Mouse (Mus musculus) gastrocnemius, postnatal 36 days (tissue): ENCODE data around the gene Ppib. TPM values are rescaled to one million over a fixed set of nuclear protein-coding genes. Genes with fewer than 3 reads are reported as not detected.

ENCODE experiments used
- DNase-seq, 2 experiments: peaks; one replicate each; pipeline ENCODE4 v3.0.0; 2022
- intact Hi-C: fragments of 180-260 bp; cut with DNase I; formaldehyde crosslinking; loops from one replicate; pipeline ENCODE4 v1.15.1; 2025
- total RNA-seq, 2 experiments: library from RNA; stranded (reverse); gene quantifications; 2 replicates each; pipeline ENCODE4 v1.2.3; 2021

Gene Ppib
- total RNA-seq, 2 experiments from 2014 or later = 43.8 to 49.4 TPM

DNA sequence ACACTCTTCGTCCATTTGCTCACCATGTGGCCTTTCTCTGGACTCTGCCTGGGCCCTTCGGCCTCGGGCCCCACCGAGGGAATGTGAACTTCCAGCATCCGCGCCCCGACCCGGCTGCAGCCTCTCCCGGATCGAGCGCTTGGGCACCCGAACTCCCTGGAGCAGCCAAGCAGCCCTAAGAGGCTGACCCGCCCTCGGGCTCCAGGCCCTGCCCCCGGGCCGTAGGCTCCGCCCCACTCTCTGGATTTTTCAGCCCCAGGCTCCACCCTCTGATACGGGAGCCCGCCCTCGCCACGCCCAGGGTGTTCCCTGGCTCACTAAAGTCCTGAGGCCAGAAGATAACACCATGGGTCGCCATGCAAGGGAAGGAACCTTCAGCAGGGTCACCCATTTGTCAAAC, 9.6 kb downstream of the Ppib start, which contains the start of gene Snx22:
Gene Snx22, minus strand, starts transcription at position 137 of the 400 bp plus-strand sequence.
- intact Hi-C loops = no loop called here
- DNase-seq = peak; percentile 79 to 85

DNA sequence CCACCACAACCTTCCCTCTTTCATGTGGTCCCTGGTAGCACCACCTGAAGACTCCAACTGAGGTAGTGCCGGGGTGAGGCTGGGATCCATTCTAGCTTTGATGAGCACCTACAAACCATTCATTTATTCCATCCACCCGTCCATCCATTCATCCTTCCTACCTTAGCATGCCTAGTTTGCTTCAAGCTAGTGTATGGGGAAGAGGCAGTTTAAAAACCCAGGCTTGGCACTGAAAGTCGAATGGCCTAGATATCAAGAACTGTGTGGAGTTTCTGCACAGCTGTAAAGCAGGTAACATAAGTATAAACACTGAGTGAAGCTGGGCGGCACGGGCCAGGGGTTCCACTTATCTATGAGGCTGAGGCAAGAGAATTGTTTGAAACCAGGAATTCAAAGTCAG, 10.1 kb downstream of the Ppib start:
- no peak for DNase-seq
- intact Hi-C loops = no loop called here

DNA sequence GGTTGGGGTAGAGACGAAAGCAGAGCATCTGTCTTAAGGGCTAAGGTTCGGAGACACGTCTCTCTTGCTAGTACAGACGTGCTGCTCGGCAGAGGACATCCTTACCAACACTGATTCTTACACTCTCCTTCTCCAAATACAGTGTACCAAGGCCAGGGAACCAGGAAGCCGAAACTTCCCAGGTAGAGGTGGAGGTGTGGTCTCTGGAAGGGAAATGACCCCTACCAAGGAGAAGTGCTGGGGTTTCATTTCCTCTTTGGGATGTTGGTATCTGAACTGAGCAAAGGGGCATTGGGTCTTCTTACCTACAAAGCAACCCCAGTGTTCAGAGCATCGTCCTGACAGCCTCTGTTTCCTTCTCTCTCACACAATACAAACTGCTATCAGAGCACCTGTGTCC, 12.7 kb downstream of the Ppib start:
- DNase-seq = no peak
- intact Hi-C loops = no loop called here

DNA sequence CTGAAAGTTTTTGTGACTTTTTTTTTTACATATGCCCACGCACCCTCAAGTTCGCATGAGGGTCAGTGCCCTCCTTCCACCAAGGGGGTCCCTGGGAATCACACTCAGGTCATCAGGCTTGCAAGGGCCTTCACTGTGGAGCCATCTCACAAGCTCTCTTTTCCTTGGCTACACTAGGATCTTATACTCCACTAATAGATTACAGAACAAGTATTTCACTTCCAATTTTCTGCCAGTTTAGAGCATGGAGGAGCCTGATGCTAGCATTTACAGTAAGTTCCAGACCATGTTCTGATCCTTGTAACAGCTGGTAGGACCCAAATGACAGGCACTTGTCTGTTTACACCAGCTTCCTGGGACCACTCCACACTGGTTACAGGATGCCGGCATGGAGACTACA, 18.1 kb downstream of the Ppib start:
- intact Hi-C loops = no loop called here
- DNase-seq = no peak

DNA sequence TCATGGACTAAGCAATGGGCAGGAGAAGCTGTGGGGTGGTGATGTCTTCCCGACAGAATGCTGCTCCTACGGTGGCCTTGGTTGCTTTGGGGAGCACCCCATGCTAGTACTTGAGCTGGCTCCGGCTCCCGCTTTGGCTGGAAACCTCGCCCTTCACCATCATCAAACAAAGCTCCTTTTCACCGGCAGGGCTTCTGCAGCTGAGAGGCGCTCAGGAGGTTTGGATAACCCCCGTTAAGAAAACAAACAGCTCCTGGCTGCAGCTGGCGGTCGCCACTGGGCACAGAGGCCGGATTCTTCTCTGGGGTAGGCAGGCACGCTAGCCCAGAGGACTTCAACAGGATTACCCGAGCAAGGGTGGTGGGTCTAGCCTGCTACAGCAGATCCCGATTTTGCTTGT, 18.5 kb downstream of the Ppib start:
- intact Hi-C loops = no loop called here
- no peak for DNase-seq

DNA sequence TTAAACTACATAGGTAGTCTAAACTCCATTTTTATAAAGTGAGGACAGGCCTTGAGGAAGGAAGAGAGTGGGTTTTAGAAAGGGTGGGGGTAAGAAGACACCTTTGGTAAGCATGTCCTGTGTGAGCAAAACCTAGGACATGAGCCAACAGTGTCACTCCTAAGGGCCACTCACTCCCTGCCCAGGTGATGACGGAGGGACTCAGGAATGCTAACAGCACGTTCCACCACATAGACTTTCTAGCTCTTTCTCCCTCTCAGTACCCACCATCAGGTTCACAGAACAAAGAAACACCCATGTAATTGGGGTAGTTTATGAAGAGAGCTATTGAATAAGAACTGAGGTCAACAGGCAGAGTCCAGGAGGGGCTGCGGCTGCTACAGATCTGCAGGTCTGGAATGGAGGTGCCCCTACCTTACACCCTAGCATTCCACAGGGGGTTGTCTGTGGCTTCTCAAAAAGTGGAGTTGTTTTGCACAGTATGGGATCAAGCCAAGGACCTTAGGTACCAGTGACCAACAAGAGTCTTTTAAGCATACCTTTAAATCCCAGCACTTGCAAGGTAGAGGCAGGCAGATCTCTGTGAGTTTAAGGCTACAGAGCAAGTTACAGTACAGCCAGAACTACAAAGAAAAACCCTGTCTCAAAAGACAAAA, 20.9 kb downstream of the Ppib start:
- no peak for DNase-seq
- intact Hi-C loops = no loop called here

DNA sequence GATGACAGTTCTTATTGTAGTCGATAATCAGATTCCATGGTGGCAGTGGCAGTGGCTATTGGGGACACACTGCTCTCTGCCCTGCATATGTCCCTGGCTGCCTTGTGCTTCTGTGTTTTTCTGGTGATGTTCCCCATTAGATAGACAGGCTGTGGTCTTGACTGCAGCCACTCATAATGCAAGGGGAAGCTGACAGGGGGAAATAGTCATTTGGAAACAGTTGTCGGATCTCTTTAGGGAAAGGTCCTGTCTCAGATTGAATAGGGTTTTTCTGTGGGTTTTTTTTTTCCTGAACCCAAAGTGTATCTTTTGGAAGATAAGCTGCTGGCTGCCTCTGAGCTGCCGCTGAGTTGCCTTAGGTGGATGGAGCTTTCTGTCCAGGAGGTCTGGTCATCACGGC, 22.0 kb downstream of the Ppib start:
- intact Hi-C loops = no loop called here
- DNase-seq = no peak

DNA sequence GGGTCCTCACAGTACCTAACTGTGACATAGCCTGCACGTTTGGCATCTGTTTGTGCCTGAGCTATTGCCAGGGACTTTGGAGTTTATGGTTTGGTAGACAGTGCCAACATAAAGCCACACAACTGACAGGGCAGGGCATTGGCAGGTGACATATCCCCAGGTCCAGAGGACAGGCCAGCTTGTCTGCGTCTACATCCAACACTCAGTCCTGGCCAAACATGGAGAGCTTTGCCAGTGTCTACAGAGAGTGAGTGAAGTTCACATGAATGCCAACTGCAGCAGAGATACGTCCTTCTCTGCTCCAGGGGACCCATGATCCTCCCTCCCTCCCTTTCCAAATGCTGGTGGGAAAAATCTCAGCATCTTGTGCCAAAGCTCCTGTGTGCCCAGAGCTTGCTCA, 24.1 kb downstream of the Ppib start:
- intact Hi-C loops = no loop called here
- no peak for DNase-seq

DNA sequence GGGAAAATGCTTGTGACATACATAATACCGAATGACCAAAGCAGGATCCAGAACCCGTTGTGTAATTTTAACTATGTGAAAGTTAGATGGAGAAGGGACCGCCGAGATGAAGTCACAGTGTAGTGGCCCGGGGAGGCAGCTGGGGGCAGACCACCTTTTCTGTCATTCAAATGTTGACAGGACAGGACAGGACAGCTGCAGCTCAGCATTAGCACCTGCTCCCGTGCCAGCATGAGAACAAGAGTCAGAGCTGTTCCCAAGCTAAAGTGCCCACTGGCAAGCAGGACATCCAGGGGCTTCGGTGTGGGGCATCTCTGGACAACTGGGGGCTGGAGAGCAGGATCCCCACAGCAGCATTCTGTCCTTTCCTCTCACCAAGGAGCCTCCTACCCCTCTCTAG, 27.0 kb downstream of the Ppib start:
- intact Hi-C loops = no loop called here

DNA sequence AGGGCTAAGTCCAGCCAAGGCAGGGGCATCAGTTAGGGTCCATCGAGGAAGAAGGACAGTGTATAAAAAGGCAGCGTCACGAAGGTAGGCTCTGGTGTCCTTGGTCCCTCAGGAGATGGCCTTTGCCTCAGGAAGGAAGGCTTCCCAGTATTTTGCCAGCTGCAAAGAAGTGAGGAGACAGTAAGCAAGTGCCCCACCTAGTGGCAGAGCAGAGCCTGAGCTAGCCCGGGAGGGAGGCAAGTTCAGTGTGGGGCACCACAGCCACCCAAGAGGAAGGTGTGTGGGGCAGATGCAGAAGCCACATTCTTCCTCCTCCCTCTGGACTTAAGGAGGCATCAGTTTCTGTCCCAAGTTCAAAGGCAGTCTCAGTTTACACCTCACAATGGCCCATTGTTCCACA, 28.4 kb downstream of the Ppib start:
- intact Hi-C loops = no loop called here
- DNase-seq = peak in 1 of 2 experiments; percentile 53

More for the DNA sequence above, 27.0 kb downstream of the Ppib start:
- DNase-seq = no peak

DNA sequence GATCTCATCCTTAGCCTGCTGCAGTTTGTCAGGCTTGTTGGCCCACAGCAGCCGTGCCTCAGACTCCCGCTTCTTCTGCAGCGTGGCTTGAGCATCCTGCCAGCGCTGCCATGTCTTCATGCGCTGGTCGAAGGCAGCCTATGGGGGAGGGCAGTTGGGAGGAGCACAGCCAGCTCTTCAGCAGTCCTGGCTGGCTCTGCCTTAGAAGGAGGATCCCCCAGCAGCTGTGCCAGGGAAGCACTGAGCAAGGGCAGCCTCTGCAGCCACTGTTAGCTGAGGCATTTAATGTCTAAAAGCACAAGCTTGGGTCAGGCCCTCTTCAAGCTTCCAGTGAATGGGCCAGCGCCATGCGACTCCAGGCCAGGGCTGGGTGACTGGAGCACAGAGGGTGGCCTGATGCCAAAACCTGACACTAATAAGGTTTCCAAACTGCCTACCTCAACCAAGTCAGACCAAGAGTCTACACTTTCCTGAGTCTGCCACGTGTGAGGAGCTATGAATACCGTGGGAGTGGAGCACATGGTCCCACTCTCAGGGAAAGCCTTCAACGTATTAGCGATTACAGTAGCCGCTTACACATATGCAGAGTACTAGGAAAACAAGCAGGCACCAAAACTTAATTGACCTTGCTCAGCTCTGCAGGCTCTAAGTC, 30.7 kb downstream of the Ppib start:
- no peak for DNase-seq
- intact Hi-C loops = no loop called here

DNA sequence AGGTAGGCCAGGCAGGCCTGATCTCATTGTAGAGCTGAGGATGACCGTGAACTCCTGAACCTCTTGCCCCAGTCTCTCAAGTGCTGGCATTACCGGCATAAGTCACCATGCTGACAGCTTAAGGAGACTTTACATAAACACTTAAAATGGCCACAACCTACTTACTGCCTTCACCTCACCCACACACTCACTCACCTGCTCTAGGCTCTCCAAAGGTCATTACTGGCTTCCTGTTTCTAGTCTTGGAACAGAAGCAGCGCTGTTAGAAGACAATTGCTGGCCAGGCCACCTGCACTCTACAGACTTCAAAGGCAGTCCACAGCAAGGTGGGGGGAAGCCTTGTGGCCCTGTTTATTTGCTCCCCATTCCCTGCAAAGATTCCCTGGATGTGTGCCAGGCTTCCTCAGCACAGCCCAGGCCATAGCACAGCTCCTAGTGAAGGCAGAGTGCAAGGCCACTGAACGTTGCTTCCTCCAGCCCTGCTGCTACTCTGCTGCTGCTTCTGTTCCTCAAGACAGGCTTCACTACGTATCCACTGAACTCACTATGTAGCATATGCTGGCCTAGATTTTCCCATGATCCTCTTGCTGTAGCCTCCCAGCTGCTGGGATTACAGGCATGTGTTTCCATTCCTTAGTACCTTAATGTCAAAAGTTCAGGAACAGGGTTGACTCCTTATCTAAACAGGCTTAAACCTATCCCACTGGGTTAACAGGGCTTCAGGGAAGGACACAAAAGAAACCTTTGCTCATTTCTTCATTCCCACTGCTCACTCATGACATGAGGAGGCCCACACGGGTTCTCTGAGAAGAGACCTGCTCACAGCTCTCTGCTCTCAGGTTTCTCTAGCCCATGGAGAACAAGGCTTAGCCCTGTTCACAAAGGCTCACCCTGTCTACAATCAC, 31.6 kb downstream of the Ppib start:
- no peak for DNase-seq
- intact Hi-C loops = no loop called here

DNA sequence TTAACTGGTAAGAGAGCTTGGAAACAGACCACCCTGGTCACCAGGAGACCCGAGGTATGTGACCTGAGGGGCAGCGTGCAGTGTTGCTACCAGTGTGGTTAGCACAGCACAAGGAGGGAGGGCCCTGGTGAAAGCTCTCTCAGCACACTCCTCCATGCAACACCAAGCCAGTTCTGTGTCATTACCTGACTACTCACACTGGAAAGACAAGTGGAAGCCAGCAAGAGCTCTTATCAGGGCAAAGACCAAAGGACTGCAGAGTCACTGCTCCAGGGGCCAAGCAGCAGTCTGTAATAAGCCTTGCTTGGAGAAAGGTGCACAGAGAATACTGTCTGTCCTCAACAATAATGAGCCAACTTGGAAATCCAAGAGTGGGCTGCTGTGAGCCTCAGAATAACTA, 32.6 kb downstream of the Ppib start:
- intact Hi-C loops = no loop called here
- DNase-seq = no peak

DNA sequence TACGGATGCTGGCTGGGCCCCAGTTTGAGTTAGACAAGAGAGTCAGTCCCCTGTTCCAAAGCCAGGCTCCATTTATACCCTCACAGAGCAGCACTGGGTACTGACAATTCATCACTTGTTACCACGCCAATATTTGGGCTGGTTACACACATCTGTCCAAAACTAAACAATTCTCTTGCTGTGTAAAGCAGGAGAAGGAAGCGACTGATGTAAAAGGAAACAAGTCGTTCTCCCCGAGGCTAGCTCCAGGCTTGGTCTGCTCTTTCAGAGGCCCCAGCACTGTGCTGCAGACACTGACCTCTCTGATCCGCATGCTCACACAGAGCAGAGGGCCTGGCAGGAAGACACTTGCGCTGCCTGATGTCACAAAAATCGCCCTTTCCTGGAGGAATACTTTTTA, 41.6 kb downstream of the Ppib start:
- intact Hi-C loops = no loop called here
- no peak for DNase-seq

DNA sequence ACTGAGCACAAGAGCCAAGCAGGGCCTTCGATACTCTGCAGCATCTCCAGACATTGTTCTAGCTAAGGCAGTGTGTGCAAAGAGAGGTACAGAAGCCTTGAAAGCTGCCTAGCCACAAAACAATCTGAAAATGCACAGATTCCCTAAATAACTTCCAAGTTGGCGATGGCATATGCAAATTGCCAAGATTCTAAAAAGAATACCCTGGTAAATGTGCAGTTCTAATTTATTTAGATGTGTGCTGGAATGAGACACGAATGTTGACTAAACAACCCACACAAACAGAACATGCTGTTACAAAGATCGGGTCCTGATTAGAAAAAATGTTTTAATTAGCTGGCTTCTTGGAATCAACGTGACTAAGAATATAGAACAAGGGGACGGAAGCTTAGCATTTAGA, 42.6 kb downstream of the Ppib start:
- intact Hi-C loops = no loop called here
- DNase-seq = no peak

DNA sequence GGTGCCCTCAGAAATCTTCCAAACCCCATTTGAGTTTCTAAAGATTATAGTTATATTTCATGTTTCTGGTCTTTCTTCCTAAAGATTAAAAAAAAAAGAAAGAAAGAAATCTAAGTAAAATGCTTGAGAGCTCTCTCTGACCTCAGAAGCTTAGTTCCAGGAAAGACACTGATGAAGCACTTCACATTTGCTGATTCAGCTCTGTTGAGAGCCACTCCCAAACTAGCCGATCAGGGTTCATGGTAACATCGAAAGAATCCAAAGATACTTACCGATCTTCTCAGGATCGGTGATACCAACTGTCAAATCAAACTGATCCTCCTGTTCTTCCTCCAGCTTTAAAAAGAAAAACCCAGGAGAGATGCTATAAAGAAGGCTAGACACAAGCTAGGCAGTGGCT, 44.6 kb downstream of the Ppib start:
- no peak for DNase-seq
- intact Hi-C loops = no loop called here

DNA sequence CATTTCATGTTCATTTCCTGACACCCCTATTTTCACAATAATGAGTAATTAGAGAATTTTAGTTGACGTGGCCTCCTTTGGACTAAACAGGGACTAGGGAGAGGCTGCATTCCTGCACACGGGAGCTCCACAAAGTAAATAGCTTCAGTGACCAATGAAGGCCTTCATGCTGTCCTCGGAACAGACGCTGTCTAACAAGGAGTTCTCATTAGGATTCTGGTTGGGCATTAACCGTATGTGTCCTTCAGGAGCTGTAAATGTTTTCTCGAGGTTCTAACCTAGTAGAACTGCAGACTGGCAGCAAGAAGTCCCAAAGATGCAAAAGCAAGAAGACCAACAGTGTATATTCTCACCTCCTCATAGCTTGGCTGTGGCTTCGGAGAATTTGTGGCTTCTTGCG, 45.1 kb downstream of the Ppib start:
- DNase-seq = no peak
- intact Hi-C loops = no loop called here

DNA sequence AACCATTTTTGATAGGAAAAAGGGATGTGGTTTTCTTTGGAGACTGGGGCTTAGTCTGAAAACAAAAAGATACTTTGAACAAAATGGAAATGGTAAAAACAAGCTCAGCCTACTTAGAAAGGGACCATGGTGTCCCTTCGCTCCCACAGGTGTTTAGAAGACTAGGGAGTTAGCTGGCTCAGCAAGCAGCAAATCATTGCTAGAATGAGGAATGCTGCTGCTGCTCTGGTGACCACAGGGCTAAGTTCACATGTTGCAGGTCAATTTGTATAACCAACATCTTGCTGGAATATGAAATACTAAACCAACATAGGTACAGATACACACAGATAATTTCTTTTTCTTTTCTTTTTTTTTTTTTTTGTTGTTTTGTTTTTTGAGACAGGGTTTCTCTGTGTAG, 49.6 kb downstream of the Ppib start:
- intact Hi-C loops = no loop called here
- DNase-seq = no peak

DNA sequence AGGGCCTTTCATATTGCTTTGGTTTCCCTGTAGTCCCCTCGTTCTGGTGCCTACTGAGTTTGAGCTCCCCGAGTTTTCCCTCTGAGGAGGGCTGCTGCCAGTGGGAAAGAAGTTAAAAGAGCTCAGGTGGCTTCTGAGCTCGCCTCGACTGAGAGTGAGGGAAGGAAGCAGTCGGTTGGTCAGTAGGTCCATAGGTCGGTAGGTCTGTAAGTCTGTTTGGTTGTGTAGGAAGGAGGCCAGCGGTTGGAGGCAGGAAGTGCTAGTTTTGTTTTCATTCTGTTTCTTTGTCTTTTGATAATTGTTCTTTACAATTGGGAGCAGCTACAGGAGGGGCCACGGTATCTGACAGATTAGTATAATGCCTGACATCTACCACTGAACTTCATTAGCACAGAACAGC, 50.1 kb downstream of the Ppib start:
- DNase-seq = no peak
- intact Hi-C loops = no loop called here

DNA sequence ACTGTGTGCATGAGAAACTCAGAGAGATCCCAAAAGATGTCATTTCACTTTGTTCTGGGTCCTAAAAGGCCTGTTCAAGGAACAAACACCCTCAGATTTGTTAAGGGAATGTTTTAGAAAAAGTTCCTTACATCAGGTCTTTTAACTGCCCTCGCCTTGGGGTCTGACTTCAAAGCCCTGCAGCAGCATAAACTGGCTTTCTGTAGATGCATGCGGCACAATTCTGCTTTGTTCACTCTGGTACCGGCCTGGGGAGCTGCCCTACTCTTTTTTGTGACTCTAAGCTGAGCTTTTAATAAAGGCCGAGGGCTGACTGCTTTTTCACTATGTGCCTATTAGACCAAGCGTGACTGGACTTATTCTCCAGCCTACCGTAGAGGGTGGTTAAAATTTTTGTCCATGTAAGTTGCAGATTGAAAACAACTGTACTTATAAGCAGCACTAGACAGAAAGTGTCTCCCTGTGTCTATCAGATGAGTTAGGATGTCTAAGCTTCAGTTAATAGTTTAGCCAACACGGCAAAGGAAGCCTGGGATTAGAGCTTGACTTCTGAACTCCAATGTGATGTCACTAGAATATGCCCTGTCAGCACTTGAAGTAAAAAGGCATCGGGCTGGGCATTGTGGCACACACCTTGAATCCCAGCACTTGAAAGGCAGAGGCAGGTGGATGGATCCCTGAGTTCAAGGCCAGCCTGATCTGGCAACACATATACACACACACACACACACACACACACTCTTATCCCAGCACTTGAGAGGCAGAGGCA, 50.8 kb downstream of the Ppib start:
- DNase-seq = no peak
- intact Hi-C loops = no loop called here

DNA sequence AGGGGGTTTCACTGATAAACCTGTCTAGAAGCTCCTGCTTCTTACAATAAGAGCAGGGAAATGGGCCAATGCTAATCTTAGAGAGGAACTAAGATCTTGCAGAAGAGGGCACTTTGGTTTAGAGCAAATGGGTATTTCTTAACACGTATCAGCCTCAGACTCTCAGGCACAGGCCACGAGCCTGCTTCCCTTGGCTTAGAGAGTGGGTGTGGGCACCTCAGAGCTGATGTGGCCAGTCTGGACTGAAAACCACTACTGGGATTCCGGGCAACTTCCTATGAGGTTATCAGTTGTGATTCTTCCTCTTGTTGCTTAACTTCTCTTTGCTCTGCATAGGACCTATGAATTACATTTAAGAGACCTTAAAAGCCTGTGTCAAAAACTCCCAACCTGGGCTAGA, 54.3 kb downstream of the Ppib start:
- DNase-seq = no peak
- intact Hi-C loops = no loop called here
